Mouse (Mus musculus) embryonic facial prominence, embryonic 14.5 days (tissue): ENCODE measurements around the gene Pidd1. TPM values are rescaled to one million over a fixed set of nuclear protein-coding genes. Genes with fewer than 3 reads are reported as not detected.

Experiments used
- ATAC-seq: fragments of 200-750 bp; cut with Nextera tagmentation; 2 replicates; pipeline ENCODE4 v1.8.0; 2017; ENCODE audit warnings: low read depth, moderate number of reproducible peaks, moderate TSS enrichment
- DNase-seq: peaks from one replicate; pipeline ENCODE4 v3.0.0-alpha.2; 2015; ENCODE audit warnings: low spot score
- H3K27ac ChIP-seq: fragments of 300-500 bp; sonication (generic); replicated peaks from 2 replicates; pipeline ENCODE4 v1.5.1; 2014; ENCODE audit warnings: low read depth, mild to moderate bottlenecking, low read length, moderate library complexity
- H3K27me3 ChIP-seq: fragments of 300-500 bp; sonication (generic); replicated peaks from 2 replicates; pipeline ENCODE4 v1.6.1; 2014; ENCODE audit warnings: low read length; ENCODE audit not compliant: control insufficient read depth, insufficient read depth
- H3K36me3 ChIP-seq: fragments of 300-500 bp; sonication (generic); 2 replicates; pipeline ENCODE4 v1.6.1; 2014; ENCODE audit warnings: low read length, mixed read lengths; ENCODE audit not compliant: control insufficient read depth, insufficient read depth
- H3K4me1 ChIP-seq: fragments of 300-500 bp; sonication (generic); 2 replicates; pipeline ENCODE4 v1.6.1; 2014; ENCODE audit warnings: antibody characterized with exemption, low read length; ENCODE audit not compliant: control insufficient read depth, insufficient read depth
- H3K4me2 ChIP-seq: fragments of 300-500 bp; sonication (generic); 2 replicates; pipeline ENCODE4 v1.6.1; 2014; ENCODE audit warnings: low read depth, mild to moderate bottlenecking, low read length, moderate library complexity, mixed read lengths
- H3K4me3 ChIP-seq: fragments of 300-500 bp; sonication (generic); 2 replicates; pipeline ENCODE4 v1.5.1; 2014; ENCODE audit warnings: low read depth, mild to moderate bottlenecking, low read length
- H3K9ac ChIP-seq: fragments of 300-500 bp; sonication (generic); 2 replicates; pipeline ENCODE4 v1.6.1; 2014; ENCODE audit warnings: low read depth, mild to moderate bottlenecking, low read length, moderate library complexity, mixed read lengths
- H3K9me3 ChIP-seq: fragments of 300-500 bp; sonication (generic); 2 replicates; pipeline ENCODE4 v1.6.1; 2016; ENCODE audit warnings: low read length; ENCODE audit not compliant: control insufficient read depth
- WGBS: fragments of 180-500 bp; shearing (Covaris S2); extraction: QIAGEN DNeasy Blood & Tissue Kit; methylation state at CpG from one replicate; pipeline ENCODE4 v1.1.7; 2014; 5-methylcytosine and 5-hydroxymethylcytosine counted together
- polyA plus RNA-seq: library from polyadenylated mRNA; unstranded; fragments of >200 nt; fragmentation: Nextera tagmentation; extraction: Ambion mirVana; gene quantifications from 2 replicates; pipeline ENCODE4 v1.2.1, GENCODE M21; 2014

Pidd1 gene
- polyA plus RNA-seq, 1 experiment from 2014 or later = 7.4 TPM

GRCm38 (mm10) chr7:141459301-141459711, 15.5 kb upstream of the Pidd1 start:
- H3K27me3 ChIP-seq = peaks cover 50% of the 10 kb centered on the region
- no peak overlapping the region for H3K4me3 ChIP-seq
- no peak overlapping the region for H3K4me2 ChIP-seq
- no peak for ATAC-seq
- no peaks in the 10 kb centered on the region for H3K36me3 ChIP-seq
- no peak for DNase-seq
- 88% methylated on average over 17 of the region's 17 CpGs for WGBS
- H3K9me3 ChIP-seq = no peaks in the 10 kb centered on the region
- H3K4me1 ChIP-seq = peaks cover 9% of the 10 kb centered on the region; the same call in 1 of the 2 replicates
- H3K9ac ChIP-seq = no peak overlapping the region
- H3K27ac ChIP-seq = no peak overlapping the region

- Histone ChIP-seq H3K9me3 (no peaks in the 10 kb centered on the region), H3K36me3 (no peaks in the 10 kb centered on the region), H3K4me3 (no peak overlapping the region), H3K9ac (no peak overlapping the region), H3K4me2 (no peak overlapping the region), H3K4me1 (0 out of 2 replicates have a peak, but pooled peaks cover 8% of the 10 kb centered on the region), H3K27ac (no peak overlapping the region), H3K27me3 (peaks cover 44% of the 10 kb centered on the region)
- DNase-seq (no peak), ATAC-seq (no peak)
- 89% methylated on average over 11 of the region's 11 CpGs for WGBS
Measured at GRCm38 (mm10) chr7:141458661-141459060, 14.8 kb upstream of the Pidd1 start.

- Histone ChIP-seq H3K4me3 (no peak overlapping the region), H3K9me3 (no peaks in the 10 kb centered on the region), H3K27ac (no peak overlapping the region), H3K9ac (no peak overlapping the region), H3K4me1 (0 out of 2 replicates have a peak, but pooled peaks cover 8% of the 10 kb centered on the region), H3K36me3 (no peaks in the 10 kb centered on the region), H3K4me2 (no peak overlapping the region), H3K27me3 (peaks cover 38% of the 10 kb centered on the region)
- WGBS = 77% methylated on average over 15 of the region's 15 CpGs
- ATAC-seq (no peak), DNase-seq (no peak)
Measured at GRCm38 (mm10) chr7:141457986-141458660, 14.3 kb upstream of the Pidd1 start.

- Histone ChIP-seq H3K9me3 (no peaks in the 10 kb centered on the region), H3K36me3 (peaks cover 2% of the 10 kb centered on the region; the same call in 1 of the 2 replicates), H3K9ac (no peak overlapping the region), H3K4me3 (no peak overlapping the region), H3K4me1 (0 out of 2 replicates have a peak, but pooled peaks cover 8% of the 10 kb centered on the region), H3K4me2 (no peak overlapping the region), H3K27me3 (peaks cover 30% of the 10 kb centered on the region), H3K27ac (no peak overlapping the region)
- ATAC-seq (no peak), DNase-seq (no peak)
- 89% methylated on average over 14 of the region's 14 CpGs for WGBS
Measured at GRCm38 (mm10) chr7:141457236-141457635, 13.4 kb upstream of the Pidd1 start.

GRCm38 (mm10) chr7:141456739-141457138, 12.9 kb upstream of the Pidd1 start:
- DNase-seq = no peak
- H3K27me3 ChIP-seq = peaks cover 25% of the 10 kb centered on the region
- peaks cover 7% of the 10 kb centered on the region for H3K36me3 ChIP-seq
- 88% methylated on average over 6 of the region's 6 CpGs for WGBS
- H3K4me3 ChIP-seq = no peak overlapping the region
- H3K27ac ChIP-seq = no peak overlapping the region
- no peaks in the 10 kb centered on the region for H3K9me3 ChIP-seq
- H3K4me2 ChIP-seq = peak overlapping the region; percentile 96; the same call in 1 of the 2 replicates
- no peak overlapping the region for H3K9ac ChIP-seq
- no peak for ATAC-seq
- 0 out of 2 replicates have a peak, but pooled peaks cover 4% of the 10 kb centered on the region for H3K4me1 ChIP-seq

GRCm38 (mm10) chr7:141455610-141456314, 11.9 kb upstream of the Pidd1 start:
- Histone ChIP-seq H3K4me3 (peak overlapping the region; percentile 63), H3K9ac (peak overlapping the region; percentile 70), H3K27ac (peak overlapping the region; percentile 31; the same call in 1 of the 2 replicates), H3K4me1 (0 out of 2 replicates have a peak, but pooled peaks cover 4% of the 10 kb centered on the region), H3K9me3 (no peaks in the 10 kb centered on the region), H3K27me3 (peaks cover 15% of the 10 kb centered on the region), H3K4me2 (peak overlapping the region; percentile 96), H3K36me3 (peaks cover 17% of the 10 kb centered on the region)
- DNase-seq (no peak), ATAC-seq (peak; percentile 7; the same call in 1 of the 2 replicates)
- 2% methylated on average over 22 of the region's 23 CpGs for WGBS

GRCm38 (mm10) chr7:141454967-141455551, 11.2 kb upstream of the Pidd1 start, which contains the start of gene Pnpla2:
Gene Pnpla2, plus strand, starts transcription at chr7:141455198.
- H3K4me2 ChIP-seq = peak within 1 kb of the TSS; percentile 96
- H3K27me3 ChIP-seq = peaks cover 8% of the 10 kb centered on the region
- 0 out of 2 replicates have a peak, but pooled peaks cover 4% of the 10 kb centered on the region for H3K4me1 ChIP-seq
- peak; percentile 94 for DNase-seq
- peak within 1 kb of the TSS; percentile 63 for H3K4me3 ChIP-seq
- peaks cover 24% of the 10 kb centered on the region for H3K36me3 ChIP-seq
- WGBS = under 1% methylated on average over 30 of the region's 45 CpGs
- peak within 1 kb of the TSS; percentile 70 for H3K9ac ChIP-seq
- H3K27ac ChIP-seq = peak within 1 kb of the TSS; percentile 31; the same call in 1 of the 2 replicates
- ATAC-seq = peak; percentile 90
- no peaks in the 10 kb centered on the region for H3K9me3 ChIP-seq

GRCm38 (mm10) chr7:141453636-141454035, 9.8 kb upstream of the Pidd1 start:
- no peak for ATAC-seq
- H3K27ac ChIP-seq = no peak overlapping the region
- peaks cover 7% of the 10 kb centered on the region for H3K4me1 ChIP-seq
- H3K4me3 ChIP-seq = no peak overlapping the region
- H3K9ac ChIP-seq = no peak overlapping the region
- H3K4me2 ChIP-seq = no peak overlapping the region
- no peak for DNase-seq
- 81% methylated on average over 2 of the region's 2 CpGs for WGBS
- H3K9me3 ChIP-seq = no peaks in the 10 kb centered on the region
- H3K36me3 ChIP-seq = peaks cover 38% of the 10 kb centered on the region
- H3K27me3 ChIP-seq = no peaks in the 10 kb centered on the region
